Mouse (Mus musculus) liver, embryonic 14.5 days (tissue): ENCODE measurements around the gene Pilrb1.
"Not testable (repeated sequence)": the region's sequence is repeated elsewhere in the genome, so short reads cannot be mapped to it uniquely, and the experiment has no call there.

ENCODE experiments used
- CTCF ChIP-seq: IDR thresholded peaks from 2 replicates; pipeline ENCODE4 v1.5.1; 2016; ENCODE audit warnings: antibody characterized with exemption, low read depth, control low read depth
- EP300 ChIP-seq: IDR thresholded peaks from 2 replicates; pipeline ENCODE4 v1.6.1; 2016; ENCODE audit warnings: antibody characterized with exemption, low read depth

DNA sequence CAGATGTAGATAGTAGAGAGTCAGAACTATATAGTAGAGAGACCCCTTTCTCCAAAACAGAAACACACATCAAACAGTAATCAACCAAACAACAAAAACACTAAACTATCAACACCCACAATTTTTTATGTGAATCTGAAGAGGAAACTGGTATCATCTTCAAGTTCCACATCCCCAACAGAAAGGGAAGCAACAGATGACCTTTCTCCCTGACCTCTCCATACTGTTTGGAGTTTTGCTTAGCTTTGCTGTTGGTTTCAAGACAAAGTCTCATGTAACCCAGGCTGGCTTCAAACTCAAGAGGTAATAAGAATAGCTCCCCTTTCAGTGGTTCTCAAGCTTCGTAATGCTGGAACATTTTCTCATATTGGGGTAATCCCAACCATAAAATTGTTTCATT lies 6.1 kb upstream of the Pilrb1 start:
- TF ChIP-seq CTCF, EP300: not testable (repeated sequence)
